Mouse (Mus musculus) midbrain, embryonic 12.5 days (tissue): ENCODE data around the gene Parp9. TPM values are rescaled to one million over a fixed set of nuclear protein-coding genes. Genes with fewer than 3 reads are reported as not detected.

Experiments used
- polyA plus RNA-seq: library from polyadenylated mRNA; unstranded; fragments of >200 nt; fragmentation: Nextera tagmentation; extraction: Ambion mirVana; gene quantifications from 2 replicates; pipeline ENCODE4 v1.2.1, GENCODE M21; 2016

The Parp9 gene
- polyA plus RNA-seq, 1 experiment from 2014 or later: 2.2 TPM

Other genes with a start within 250 kb of the Parp9 start
- 24.5 and 26.3 TPM in 2 replicates for gene Dirc2, start 169.1 kb upstream of the Parp9 start, polyA plus RNA-seq
- gene Hspbap1, start 168.1 kb upstream of the Parp9 start, polyA plus RNA-seq: 20.9 and 21.9 TPM in 2 replicates
- gene Parp14, start 66.9 kb upstream of the Parp9 start, polyA plus RNA-seq: 0.30 and 0.45 TPM in 2 replicates
- 2.3 and 3.0 TPM in 2 replicates for gene Dtx3l, start 681 bp downstream of the Parp9 start, polyA plus RNA-seq
- gene Kpna1, start 40.3 kb downstream of the Parp9 start, polyA plus RNA-seq: 82.8 and 91.4 TPM in 2 replicates
- 12.5 and 13.2 TPM in 2 replicates for gene Wdr5b, start 102.7 kb downstream of the Parp9 start, polyA plus RNA-seq
- gene Fam162a, start 133.1 kb downstream of the Parp9 start, polyA plus RNA-seq: 183 and 184 TPM in 2 replicates
- gene Ccdc58, start 133.2 kb downstream of the Parp9 start, polyA plus RNA-seq: 59.9 and 64.9 TPM in 2 replicates
- 0.06 TPM in 1 of 2 replicates, not detected in the other for gene Csta1, start 192.8 kb downstream of the Parp9 start, polyA plus RNA-seq
- gene Stfa2l1, start 218.3 kb downstream of the Parp9 start, polyA plus RNA-seq: not detected in 2 replicates
- gene Gm5483, start 245.7 kb downstream of the Parp9 start, polyA plus RNA-seq: 1.5 and 2.0 TPM in 2 replicates